Mouse (Mus musculus) CH12.LX (cell line): ENCODE measurements around the gene Hdlbp. TPM values are rescaled to one million over a fixed set of nuclear protein-coding genes. Genes with fewer than 3 reads are reported as not detected.

ENCODE experiments used
- DNase-seq: peaks from one replicate; pipeline ENCODE4 v3.0.0-alpha.2; 2013; ENCODE audit errors: extremely low read depth
- H3K27ac ChIP-seq: 2 replicates; pipeline ENCODE4 v1.5.1; 2012; ENCODE audit warnings: low read depth, mild to moderate bottlenecking, control low read depth, moderate library complexity; ENCODE audit not compliant: insufficient read depth
- H3K27me3 ChIP-seq: replicated peaks from 2 replicates; pipeline ENCODE3; 2012; ENCODE audit warnings: inconsistent platforms
- H3K36me3 ChIP-seq, 2 experiments: replicated peaks in 1 of 2; 2 replicates each; pipeline versions ENCODE3 to v1.6.1; 2012; ENCODE audit warnings: inconsistent platforms in 1 of 2, low read length in 1 of 2, mild to moderate bottlenecking in 1 of 2, mixed read lengths in 1 of 2, moderate library complexity in 1 of 2; ENCODE audit not compliant: control insufficient read depth in 1 of 2, insufficient read depth in 1 of 2
- H3K4me1 ChIP-seq, 2 experiments: 2 replicates each; pipeline ENCODE4 v1.6.1; 2012; ENCODE audit warnings: inconsistent platforms in 1 of 2, moderate library complexity in 1 of 2; ENCODE audit not compliant: insufficient read depth in 2 of 2, control insufficient read depth in 1 of 2
- H3K4me2 ChIP-seq: 2 replicates; pipeline ENCODE4 v1.6.1; 2012; ENCODE audit warnings: low read depth, mild to moderate bottlenecking, control low read depth; ENCODE audit not compliant: poor library complexity, insufficient read depth, severe bottlenecking
- H3K4me3 ChIP-seq, 3 experiments: fragments of 150-350 bp in 1 of 3; sonication (generic) in 1 of 3; replicated peaks in 1 of 3; 2 replicates each; pipeline versions ENCODE3 to v1.5.1; 2011 to 2012; ENCODE audit warnings: low read depth in 2 of 3, low read length in 2 of 3, mild to moderate bottlenecking in 2 of 3, moderate library complexity in 2 of 3, control low read depth in 1 of 3, improper control_type of control experiment in 1 of 3, inconsistent platforms in 1 of 3, mixed read lengths in 1 of 3; ENCODE audit not compliant: poor library complexity in 1 of 3
- H3K79me2 ChIP-seq: replicated peaks from 2 replicates; pipeline ENCODE4 v1.6.1; 2012; ENCODE audit warnings: mild to moderate bottlenecking, moderate library complexity; ENCODE audit not compliant: control insufficient read depth, poor library complexity, insufficient read depth, severe bottlenecking; ENCODE audit errors: extremely low read depth
- H3K9ac ChIP-seq: 2 replicates; pipeline ENCODE4 v1.6.1; 2012; ENCODE audit warnings: low read depth, mild to moderate bottlenecking, control low read depth, moderate library complexity; ENCODE audit not compliant: insufficient read depth
- H3K9me3 ChIP-seq: replicated peaks from 2 replicates; pipeline ENCODE3; 2012; ENCODE audit warnings: low read length, inconsistent platforms, mixed read lengths
- CHD1 ChIP-seq: IDR thresholded peaks from 2 replicates; pipeline ENCODE4 v1.6.1; 2012; ENCODE audit warnings: low read depth, low read length, improper control_type of control experiment, inconsistent platforms
- CHD2 ChIP-seq: IDR thresholded peaks from 2 replicates; pipeline ENCODE4 v1.6.1; 2011; ENCODE audit warnings: low read length, improper control_type of control experiment
- E2F4 ChIP-seq: IDR thresholded peaks from 2 replicates; pipeline ENCODE4 v1.6.1; 2011; ENCODE audit warnings: low read depth, low read length, improper control_type of control experiment; ENCODE audit not compliant: insufficient replicate concordance
- ELF1 ChIP-seq: IDR thresholded peaks from 2 replicates; pipeline ENCODE4 v1.6.1; 2014; ENCODE audit warnings: low read depth, mild to moderate bottlenecking, inconsistent platforms, low read length, improper control_type of control experiment
- EP300 ChIP-seq: IDR thresholded peaks from 2 replicates; pipeline ENCODE4 v1.6.1; 2011; ENCODE audit warnings: low read length, improper control_type of control experiment
- ETS1 ChIP-seq: conservative IDR thresholded peaks from 2 replicates; pipeline ENCODE4 v1.6.1; 2012; ENCODE audit warnings: low read depth, mild to moderate bottlenecking, inconsistent platforms, low read length, improper control_type of control experiment, moderate library complexity
- HCFC1 ChIP-seq: IDR thresholded peaks from 2 replicates; pipeline ENCODE4 v1.6.1; 2012; ENCODE audit warnings: low read depth, mild to moderate bottlenecking, inconsistent platforms, low read length, improper control_type of control experiment
- IRF4 ChIP-seq: IDR thresholded peaks from 2 replicates; pipeline ENCODE4 v1.6.1; 2014; ENCODE audit warnings: low read depth, mild to moderate bottlenecking, inconsistent platforms, low read length, improper control_type of control experiment
- JUN ChIP-seq: IDR thresholded peaks from 2 replicates; pipeline ENCODE4 v1.6.1; 2011; ENCODE audit warnings: low read depth, mild to moderate bottlenecking, low read length, improper control_type of control experiment, moderate library complexity; ENCODE audit not compliant: insufficient read depth
- JUND ChIP-seq: conservative IDR thresholded peaks from 2 replicates; pipeline ENCODE4 v1.6.1; 2011; ENCODE audit warnings: low read depth, low read length, improper control_type of control experiment
- KAT2A ChIP-seq: IDR thresholded peaks from 2 replicates; pipeline ENCODE4 v1.6.1; 2012; ENCODE audit warnings: low read length, improper control_type of control experiment, inconsistent platforms; ENCODE audit not compliant: insufficient replicate concordance
- MAFK ChIP-seq: IDR thresholded peaks from 2 replicates; pipeline ENCODE4 v1.6.1; 2011; ENCODE audit warnings: low read length, improper control_type of control experiment; ENCODE audit not compliant: insufficient replicate concordance
- MAX ChIP-seq: IDR thresholded peaks from 2 replicates; pipeline ENCODE4 v1.6.1; 2011; ENCODE audit warnings: low read length, improper control_type of control experiment
- MAZ ChIP-seq: IDR thresholded peaks from 2 replicates; pipeline ENCODE4 v1.6.1; 2012; ENCODE audit warnings: low read depth, mild to moderate bottlenecking, inconsistent platforms, low read length, improper control_type of control experiment, moderate library complexity
- MXI1 ChIP-seq: IDR thresholded peaks from 2 replicates; pipeline ENCODE4 v1.6.1; 2011; ENCODE audit warnings: mild to moderate bottlenecking, low read depth, low read length, improper control_type of control experiment
- MYC ChIP-seq: IDR thresholded peaks from 2 replicates; pipeline ENCODE4 v1.6.1; 2011; ENCODE audit warnings: low read depth, mild to moderate bottlenecking, improper control_type of control experiment, low read length
- PAX5 ChIP-seq: IDR thresholded peaks from 2 replicates; pipeline ENCODE4 v1.6.1; 2012; ENCODE audit warnings: low read length, inconsistent platforms, mixed read lengths
- SMC3 ChIP-seq: IDR thresholded peaks from 2 replicates; pipeline ENCODE4 v1.6.1; 2011; ENCODE audit warnings: low read depth, low read length, improper control_type of control experiment
- TBP ChIP-seq: conservative IDR thresholded peaks from 2 replicates; pipeline ENCODE4 v1.6.1; 2011; ENCODE audit warnings: low read depth, low read length, improper control_type of control experiment
- USF2 ChIP-seq: conservative IDR thresholded peaks from 2 replicates; pipeline ENCODE4 v1.6.1; 2011; ENCODE audit warnings: low read depth, low read length, improper control_type of control experiment
- ZKSCAN1 ChIP-seq: IDR thresholded peaks from 2 replicates; pipeline ENCODE4 v1.6.1; 2012; ENCODE audit warnings: low read depth, inconsistent platforms, low read length, improper control_type of control experiment, borderline replicate concordance
- ZMIZ1 ChIP-seq: IDR thresholded peaks from 2 replicates; pipeline ENCODE4 v1.6.1; 2012; ENCODE audit warnings: low read depth, mild to moderate bottlenecking, inconsistent platforms, low read length, improper control_type of control experiment
- ZNF384 ChIP-seq: IDR thresholded peaks from 2 replicates; pipeline ENCODE4 v1.6.1; 2012; ENCODE audit warnings: low read depth, low read length, improper control_type of control experiment, inconsistent platforms
- dilution Hi-C: fragments of 300-500 bp; cut with MboI; formaldehyde crosslinking; loops from 2 replicates; pipeline ENCODE4 v1.14.3; 2020; ENCODE audit warnings: low sequenced_read_pairs; ENCODE audit not compliant: extremely low pct_unique_long_range_greater_than_20kb, extremely low pct_ligation_motif_present
- in situ Hi-C: fragments of 300-500 bp; cut with MboI; formaldehyde crosslinking; loops from 3 replicates; pipeline ENCODE4 v1.14.3; 2019; ENCODE audit warnings: low sequenced_read_pairs, low pct_ligation_motif_present, low pct_unique_long_range_greater_than_20kb, mixed read lengths
- polyA plus RNA-seq: library from polyadenylated mRNA; unstranded; fragments of >175 nt; gene quantifications from 2 replicates; pipeline ENCODE4 v1.2.1, GENCODE M21; 2012; ENCODE audit warnings: low read depth; ENCODE audit not compliant: insufficient read length
- total RNA-seq, 2 experiments: library from RNA; depleted of rRNA; stranded (reverse); fragments of 300-350 nt in 1 of 2; fragments of >200 nt in 1 of 2; gene quantifications; 2 replicates each; pipeline ENCODE4 v1.2.3; 2012 to 2014

The Hdlbp gene
- total and polyA plus RNA-seq, 3 experiments: 106 to 178 (median 114) TPM

GRCm38 (mm10) chr1:93477758-93478585 is 643 bp downstream of the Hdlbp start (continued):
- TF ChIP-seq MXI1 (peak; percentile 87), USF2 (peak; percentile 91), CHD2 (no peak; the same call in 1 of the 2 replicates), ELF1 (peak; percentile 57), JUN (no peak), PAX5 (no peak), ZKSCAN1 (no peak), ETS1 (0 out of 2 replicates have a peak, but pooled peaks have one; percentile 33), KAT2A (0 out of 2 replicates have a peak, but pooled peaks have one; percentile 76)

GRCm38 (mm10) chr1:93475694-93476093 is 2.9 kb downstream of the Hdlbp start:
- in situ Hi-C loops: no loop called here
- TF ChIP-seq SMC3: no peak
- no peak for TF ChIP-seq ZNF384
- no peak for TF ChIP-seq JUND
- TF ChIP-seq HCFC1: no peak
- no peak for TF ChIP-seq CHD2
- TF ChIP-seq PAX5: no peak
- TF ChIP-seq MYC: no peak
- TF ChIP-seq E2F4: no peak
- no peak for TF ChIP-seq MAX
- TF ChIP-seq MAFK: no peak
- TF ChIP-seq IRF4: no peak
- TF ChIP-seq EP300: no peak
- no peak for TF ChIP-seq ZMIZ1
- no peak for TF ChIP-seq MAZ
- TF ChIP-seq MXI1: no peak
- no peak for TF ChIP-seq TBP
- TF ChIP-seq CHD1: no peak
- TF ChIP-seq, all 38 proteins: peak for 0
- no peak for DNase-seq
- no peaks in the 10 kb centered on the region for H3K27me3 ChIP-seq
- peaks cover 40% of the 10 kb centered on the region for H3K79me2 ChIP-seq
- H3K4me3 ChIP-seq: no peak overlapping the region
- H3K9me3 ChIP-seq: no peaks in the 10 kb centered on the region
- no peak overlapping the region for H3K9ac ChIP-seq
- H3K36me3 ChIP-seq: peaks cover 0 to 17% of the 10 kb centered on the region in 2 experiments
- H3K4me2 ChIP-seq: no peak overlapping the region
- dilution Hi-C loops: no loop called here
- peaks cover 0 to 26% of the 10 kb centered on the region in 2 experiments; a peak in 2 of 4 replicates for H3K4me1 ChIP-seq
- H3K27ac ChIP-seq: no peak overlapping the region
